Mouse (Mus musculus): Measurements from ENCODE around the gene Ccl24.

- TF ChIP-seq EP300 (IDR thresholded peaks at IDR 0.05; ENCODE audit: low read depth) (no peak), CTCF (IDR thresholded peaks at IDR 0.05; ENCODE audit: low read depth) (peak; percentile 63)
Measured at GRCm38 (mm10) chr5:135550910-135551309, 21.9 kb downstream of the Ccl24 start.

Data from liver, postnatal 0 days (tissue).